Mouse (Mus musculus) urinary bladder, adult 18-20 months (tissue): ENCODE results near the gene Mfap3l.
"Not testable (repeated sequence)": the region's sequence is repeated elsewhere in the genome, so short reads cannot be mapped to it uniquely, and the experiment has no call there.

Experiments
- DNase-seq, 2 experiments: peaks; one replicate each; pipeline ENCODE4 v3.0.0; 2022; ENCODE audit warnings: low spot score in 2 of 2, mixed read lengths in 2 of 2

The Mfap3l gene

DNA sequence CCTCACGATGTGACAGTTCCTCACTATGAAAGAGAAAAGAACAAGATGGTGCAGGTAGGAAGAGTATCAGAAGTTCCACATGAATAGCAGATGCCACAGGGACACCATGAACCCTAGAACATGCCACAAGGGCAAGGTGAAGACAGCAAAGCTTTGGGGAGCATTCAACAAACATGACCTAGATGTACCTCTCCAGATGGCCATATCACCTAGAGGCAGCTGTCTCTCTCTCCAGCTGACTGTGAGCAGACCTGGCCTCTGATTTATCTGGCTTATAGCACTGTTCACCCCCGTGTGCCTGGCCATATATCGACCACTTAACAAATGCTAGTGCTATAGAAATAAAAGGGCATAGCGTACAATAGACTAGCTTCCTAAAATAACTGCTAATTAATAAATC is 17.5 kb downstream of the Mfap3l start:
- no peak for DNase-seq

DNA sequence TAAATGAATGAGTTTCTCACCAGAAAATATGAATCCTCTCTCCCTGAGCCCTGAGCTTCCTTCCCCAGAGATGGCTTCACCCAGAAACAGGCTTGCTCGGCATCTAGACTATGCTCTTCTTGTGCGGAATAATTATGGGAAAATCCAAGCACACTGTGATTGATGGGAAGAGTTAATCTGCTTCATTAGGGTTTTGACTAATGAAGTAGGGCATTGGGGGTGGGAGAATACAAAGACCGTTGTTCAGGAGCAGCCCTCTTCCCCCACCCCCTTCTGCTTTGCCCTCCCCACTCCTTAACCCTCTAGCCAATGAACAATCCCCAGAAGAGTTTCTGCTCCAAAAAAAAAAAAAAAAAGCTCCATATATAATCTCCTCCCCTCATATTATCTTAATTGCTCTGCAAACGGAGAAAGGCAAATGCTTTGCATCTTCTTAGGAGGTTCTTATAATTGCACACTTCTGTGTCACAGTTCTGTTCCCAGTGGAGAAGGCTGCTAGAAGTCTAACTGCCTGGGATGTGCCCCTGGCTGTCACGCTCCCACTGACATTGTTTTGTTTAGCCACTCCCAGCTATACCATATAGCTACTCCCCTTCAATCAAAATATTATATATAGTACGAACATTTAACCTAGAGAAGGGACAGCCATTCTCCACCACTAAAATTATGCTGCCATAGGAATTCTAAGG is 24.9 kb downstream of the Mfap3l start:
- no peak for DNase-seq

DNA sequence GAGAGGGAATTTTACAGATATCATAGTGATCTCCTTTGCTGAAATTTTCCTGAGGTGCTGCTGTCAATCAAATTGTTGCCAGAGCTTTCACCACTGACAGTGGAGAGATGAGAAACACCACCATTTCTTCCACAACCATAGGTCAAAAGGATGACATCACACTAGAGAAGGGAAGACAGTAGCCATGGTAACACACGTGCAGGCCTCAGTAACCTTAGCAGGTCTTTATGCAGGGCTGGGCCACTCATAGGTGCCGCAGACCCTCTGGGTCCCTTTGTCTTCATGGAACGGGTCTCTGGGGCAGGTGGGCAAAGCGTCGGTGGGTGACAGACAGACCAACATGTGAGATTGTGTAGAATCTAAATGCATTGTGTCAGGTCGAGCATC is 25.5 kb downstream of the Mfap3l start:
- DNase-seq, result no peak

DNA sequence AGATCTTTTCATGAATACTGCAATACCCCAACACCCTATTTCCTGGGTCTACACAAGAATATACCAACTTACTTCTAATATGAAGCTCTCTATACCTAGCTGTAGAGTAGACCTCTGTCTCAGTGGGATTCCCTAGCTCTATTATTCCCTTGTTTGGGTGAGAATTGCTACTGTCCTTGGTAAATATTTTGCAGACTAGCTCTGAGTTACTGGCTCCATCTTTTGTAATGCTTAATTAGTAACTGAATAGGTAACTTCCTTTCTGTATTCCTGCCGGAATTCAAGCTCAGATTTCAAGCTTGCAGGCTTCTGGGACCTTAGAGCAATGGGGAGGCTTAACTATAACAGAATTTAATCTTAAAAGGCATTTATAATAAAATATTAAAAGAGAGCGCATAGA is 26.1 kb downstream of the Mfap3l start:
- not testable (repeated sequence) for DNase-seq

DNA sequence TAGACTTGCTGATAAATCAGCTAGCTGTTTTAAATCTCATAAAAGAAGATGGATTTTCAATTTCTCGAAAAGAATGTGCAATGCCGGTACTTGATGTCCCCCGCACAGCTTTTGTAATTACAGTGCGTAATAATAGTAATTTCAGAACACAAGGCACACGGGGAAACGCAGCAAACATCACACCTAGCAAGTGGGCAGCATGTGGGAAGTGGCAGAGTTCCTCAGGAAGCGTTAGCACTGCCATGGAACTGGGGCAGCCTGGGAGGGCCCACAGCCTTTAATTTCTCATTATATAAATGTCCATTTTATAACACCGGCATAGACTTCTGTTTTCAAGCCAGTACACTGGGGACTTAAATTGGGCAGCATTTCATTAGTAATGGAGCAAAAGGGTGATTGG is 27.1 kb downstream of the Mfap3l start:
- DNase-seq, result no peak

DNA sequence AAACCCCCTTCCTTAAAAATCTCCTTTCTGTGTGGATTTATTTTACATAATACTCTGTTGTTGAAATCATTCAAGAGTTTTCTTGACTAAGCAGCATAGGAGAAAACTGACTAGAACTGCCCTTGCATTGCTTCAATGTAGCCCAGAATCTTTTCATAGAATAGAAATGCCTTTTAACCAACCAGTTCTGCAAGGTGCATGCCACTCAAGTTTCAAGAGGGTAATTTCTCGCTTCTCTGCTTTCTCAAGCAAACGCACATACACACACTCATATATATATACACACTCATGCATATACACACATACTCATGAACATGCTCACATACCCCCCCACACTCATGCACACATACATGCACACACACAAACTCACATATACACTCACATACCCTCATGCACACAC is 28.6 kb downstream of the Mfap3l start:
- no peak for DNase-seq

DNA sequence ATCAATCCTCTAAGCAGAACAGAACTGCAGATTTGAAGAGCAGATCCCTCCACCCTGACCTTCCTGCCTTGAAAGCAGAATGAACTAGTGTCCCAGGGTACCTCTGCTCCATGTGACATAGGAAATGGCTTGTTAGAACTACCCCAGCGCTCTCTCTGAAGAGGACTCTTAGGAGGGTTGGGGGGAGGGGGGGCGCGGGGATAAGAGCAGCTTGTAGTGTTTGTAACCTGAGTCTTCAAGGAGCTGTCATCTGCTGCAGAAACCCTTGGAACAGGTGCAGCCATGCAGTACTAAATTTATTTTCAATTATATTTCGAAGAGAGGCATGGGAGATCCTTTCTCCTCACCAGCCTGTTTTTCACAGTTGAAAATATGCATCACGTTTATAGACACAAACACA is 30.9 kb downstream of the Mfap3l start:
- no peak for DNase-seq

DNA sequence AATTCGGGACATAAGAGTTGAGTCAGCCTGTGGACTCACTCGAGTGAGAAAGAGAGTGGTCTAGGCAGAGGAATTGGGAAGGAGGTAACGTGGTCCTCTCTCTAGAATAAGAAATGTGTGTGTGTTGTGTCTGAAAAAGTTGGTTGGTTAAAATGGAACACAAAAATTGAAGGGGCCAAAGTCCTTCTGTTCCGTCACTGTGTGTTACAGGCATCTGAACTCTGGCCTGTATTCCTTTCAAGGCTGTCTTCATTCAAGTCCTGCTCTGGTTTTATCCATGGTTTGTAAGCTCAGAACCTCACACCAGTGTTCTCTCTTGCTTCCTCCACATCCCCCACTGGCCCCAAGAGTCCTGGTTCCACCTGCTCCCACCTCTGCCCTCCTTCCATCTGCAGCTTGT is 33.2 kb downstream of the Mfap3l start:
- no peak for DNase-seq

DNA sequence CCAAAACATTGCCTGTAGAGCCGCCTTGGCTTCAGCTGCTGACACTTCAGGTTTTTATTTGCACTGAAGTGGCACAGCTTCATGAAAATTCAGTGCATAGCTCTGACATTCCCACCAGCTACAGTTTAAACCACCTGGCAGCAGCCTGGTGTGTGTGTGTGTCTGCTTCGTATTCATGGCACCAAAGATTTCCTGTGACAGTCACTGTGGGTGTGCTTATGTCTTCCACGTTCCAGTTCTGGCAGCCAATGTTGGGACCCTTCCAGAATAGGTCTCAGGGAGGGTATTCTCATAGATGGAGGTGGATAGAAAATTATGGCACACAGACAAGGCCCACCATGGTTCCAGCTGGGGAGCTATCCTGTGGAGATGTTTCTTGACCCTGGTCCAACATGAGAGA is 34.2 kb downstream of the Mfap3l start:
- no peak for DNase-seq

DNA sequence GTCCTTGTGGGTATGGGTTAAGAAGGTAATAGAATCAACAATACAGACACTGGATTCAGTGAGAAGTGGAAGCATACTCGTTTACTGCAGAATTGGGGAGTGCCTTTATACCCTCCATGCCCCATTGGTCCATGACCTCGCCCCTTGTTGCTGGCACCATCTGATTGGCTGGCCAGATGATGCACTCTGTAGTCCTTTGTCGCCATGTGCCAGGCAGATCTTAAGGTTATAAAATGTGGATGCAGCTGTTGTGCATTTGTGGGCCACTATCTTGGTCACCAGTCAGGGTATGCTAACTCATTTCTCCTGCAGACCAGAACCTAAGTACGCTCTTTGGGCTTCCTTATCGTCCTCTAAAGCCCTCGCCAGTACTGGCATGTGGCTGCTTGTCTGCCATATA is 46.0 kb downstream of the Mfap3l start:
- DNase-seq, result no peak

DNA sequence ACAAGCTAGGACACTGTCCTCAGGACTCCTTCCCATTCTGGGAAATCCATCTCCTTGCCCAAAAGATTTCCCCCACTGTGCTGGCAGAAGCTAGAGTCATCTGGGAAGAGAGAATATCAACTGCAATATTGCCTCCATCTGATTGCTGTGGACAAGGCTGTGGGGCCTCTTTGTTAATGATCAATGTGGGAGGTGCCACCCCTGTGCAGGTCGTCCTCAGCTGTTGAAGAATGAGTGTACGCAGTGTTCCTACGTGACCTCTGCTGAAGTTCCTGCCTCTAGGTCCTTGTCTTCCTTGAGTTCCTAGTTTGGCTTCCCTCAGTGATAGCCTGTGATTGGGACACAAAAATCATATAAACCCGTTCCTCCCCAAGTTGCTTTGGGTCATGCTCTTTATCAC is 49.2 kb downstream of the Mfap3l start:
- no peak for DNase-seq

DNA sequence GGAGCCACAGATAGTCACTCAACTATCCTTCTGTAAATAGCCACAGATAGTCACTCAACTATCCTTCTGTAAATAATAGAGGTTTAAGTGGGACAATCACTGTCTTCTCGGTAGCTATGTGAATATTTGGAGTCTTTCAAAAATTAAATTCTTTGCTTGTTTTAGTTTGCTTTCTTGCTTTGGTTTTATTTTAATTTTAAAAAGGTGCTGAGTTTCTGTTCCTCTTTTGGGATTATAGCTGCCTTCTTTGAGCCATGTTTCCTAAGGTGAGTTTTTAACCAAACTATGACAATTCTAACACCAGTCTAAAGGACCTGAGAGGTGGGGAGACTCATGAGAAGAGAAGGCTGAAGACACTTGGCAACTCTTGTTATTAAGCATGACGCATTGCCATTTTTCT is 49.7 kb downstream of the Mfap3l start:
- no peak for DNase-seq

DNA sequence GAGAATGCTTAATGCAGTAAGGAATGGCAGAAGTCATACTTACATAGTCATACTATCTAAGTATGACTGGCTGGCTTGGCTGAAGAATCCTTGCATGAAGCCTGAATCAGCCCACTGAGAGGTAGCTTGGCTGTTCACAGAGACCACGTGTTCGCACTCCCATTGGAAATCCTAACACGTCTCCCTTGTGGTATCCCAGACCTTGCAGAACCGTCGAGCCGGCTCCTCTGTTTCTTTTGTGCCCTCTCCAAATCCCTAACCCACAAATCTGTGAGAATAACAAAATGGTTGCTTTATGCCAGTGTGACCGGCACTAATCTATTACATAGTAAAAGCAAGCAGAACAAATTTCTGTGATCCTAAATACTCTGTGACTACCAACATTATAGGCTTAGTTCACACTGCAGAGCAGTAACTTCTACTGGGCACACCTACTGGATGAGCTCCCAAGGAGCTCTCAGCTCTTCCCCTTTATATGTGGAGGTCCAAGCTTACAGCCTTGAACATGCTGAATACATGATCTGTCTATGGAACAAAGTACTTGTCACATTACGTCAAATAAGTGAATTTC is 79.0 kb downstream of the Mfap3l start:
- no peak for DNase-seq

DNA sequence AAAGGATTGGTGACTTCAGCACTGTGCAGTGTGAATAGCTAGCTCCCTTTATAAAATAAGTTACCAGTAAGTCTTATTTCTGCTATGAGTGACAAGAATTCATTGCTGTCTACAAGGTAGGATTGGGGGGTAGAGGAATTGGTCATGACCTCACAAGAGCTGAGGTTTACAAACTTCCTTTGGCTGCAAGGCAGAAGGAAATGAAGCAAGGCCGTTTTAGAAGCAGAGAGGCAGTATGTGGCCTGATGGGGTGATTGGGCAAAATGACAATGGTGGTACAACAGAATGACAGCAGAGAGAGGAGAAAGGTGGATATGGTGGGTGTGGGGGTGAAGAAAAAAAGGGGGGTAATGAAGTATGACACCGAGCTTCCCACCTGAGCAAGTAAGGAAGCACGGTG is 82.1 kb downstream of the Mfap3l start:
- no peak for DNase-seq

DNA sequence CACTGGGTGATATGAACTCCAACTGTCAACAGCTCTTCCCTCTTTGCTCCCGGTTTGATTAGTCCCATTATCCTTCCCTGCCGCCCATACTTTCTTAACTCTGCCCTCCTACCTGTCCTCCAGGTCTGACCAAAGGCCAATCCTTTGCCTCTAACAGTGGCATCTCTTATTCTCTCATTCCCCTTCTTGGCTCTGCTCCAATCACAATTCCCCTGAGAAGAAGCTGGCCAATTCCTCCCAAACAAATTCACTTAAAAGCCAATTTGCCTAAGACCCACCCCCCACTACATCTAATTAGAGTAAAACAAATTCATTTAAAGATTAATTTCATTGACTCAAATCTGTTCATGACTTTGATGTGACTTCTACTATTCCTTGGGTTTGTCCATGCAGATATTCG is 86.1 kb downstream of the Mfap3l start:
- no peak for DNase-seq
